Mouse (Mus musculus) midbrain, embryonic 13.5 days (tissue): ENCODE data around the gene Klk6. TPM values are rescaled to one million over a fixed set of nuclear protein-coding genes. Genes with fewer than 3 reads are reported as not detected.

ENCODE experiments used
- ATAC-seq: fragments of 200-750 bp; cut with Nextera tagmentation; 2 replicates; pipeline ENCODE4 v1.8.0; 2017; ENCODE audit warnings: mild to moderate bottlenecking, moderate TSS enrichment, moderate library complexity
- H3K27ac ChIP-seq: fragments of 300-500 bp; sonication (generic); 2 replicates; pipeline ENCODE4 v1.5.1; 2015; ENCODE audit warnings: inconsistent platforms, mild to moderate bottlenecking, moderate library complexity
- H3K27me3 ChIP-seq: fragments of 300-500 bp; sonication (generic); 2 replicates; pipeline ENCODE4 v1.6.1; 2015; ENCODE audit warnings: mild to moderate bottlenecking, inconsistent platforms
- H3K36me3 ChIP-seq: fragments of 300-500 bp; sonication (generic); 2 replicates; pipeline ENCODE4 v1.6.1; 2015; ENCODE audit warnings: mild to moderate bottlenecking, inconsistent platforms
- H3K4me1 ChIP-seq: fragments of 300-500 bp; sonication (generic); replicated peaks from 2 replicates; pipeline ENCODE4 v1.6.1; 2015; ENCODE audit warnings: inconsistent platforms
- H3K4me2 ChIP-seq: fragments of 300-500 bp; sonication (generic); replicated peaks from 2 replicates; pipeline ENCODE4 v1.6.1; 2015; ENCODE audit warnings: moderate library complexity, mild to moderate bottlenecking, inconsistent platforms
- H3K4me3 ChIP-seq: fragments of 300-500 bp; sonication (generic); replicated peaks from 2 replicates; pipeline ENCODE4 v1.5.1; 2015; ENCODE audit warnings: mild to moderate bottlenecking, inconsistent platforms
- H3K9ac ChIP-seq: fragments of 300-500 bp; sonication (generic); replicated peaks from 2 replicates; pipeline ENCODE4 v1.6.1; 2015; ENCODE audit warnings: mild to moderate bottlenecking, inconsistent platforms
- H3K9me3 ChIP-seq: fragments of 300-500 bp; sonication (generic); 2 replicates; pipeline ENCODE4 v1.6.1; 2016; ENCODE audit warnings: mild to moderate bottlenecking, inconsistent platforms
- WGBS: fragments of 180-500 bp; shearing (Covaris S2); methylation state at CpG from one replicate; pipeline ENCODE4 v1.1.7; 2015; 5-methylcytosine and 5-hydroxymethylcytosine counted together
- polyA plus RNA-seq: library from polyadenylated mRNA; unstranded; fragments of >200 nt; fragmentation: Nextera tagmentation; extraction: Ambion mirVana; gene quantifications from 2 replicates; pipeline ENCODE4 v1.2.1, GENCODE M21; 2015

Gene Klk6
- polyA plus RNA-seq, 1 experiment from 2014 or later: not detected

DNA sequence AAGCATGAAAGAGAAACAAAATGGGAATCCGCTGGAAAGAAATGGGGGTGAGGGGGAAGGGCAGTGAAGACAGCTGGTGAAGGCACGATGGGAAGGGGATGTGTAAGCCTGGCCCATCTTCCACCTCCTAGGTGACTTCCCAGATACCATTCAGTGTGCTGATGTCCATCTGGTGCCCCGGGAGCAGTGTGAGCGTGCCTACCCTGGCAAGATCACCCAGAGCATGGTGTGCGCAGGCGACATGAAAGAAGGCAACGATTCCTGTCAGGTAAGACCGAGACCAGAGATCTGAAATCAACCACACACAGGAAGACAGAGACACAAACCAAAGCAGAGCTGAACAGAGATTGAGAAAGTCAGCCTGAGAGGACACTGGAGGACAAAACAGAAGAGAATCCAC is 4.7 kb downstream of the Klk6 start:
- ATAC-seq: no peak
- Histone ChIP-seq H3K4me3 (no peak overlapping the region), H3K9ac (no peak overlapping the region), H3K9me3 (no peaks in the 10 kb centered on the region), H3K27ac (no peak overlapping the region), H3K4me2 (no peak overlapping the region), H3K27me3 (no peaks in the 10 kb centered on the region), H3K4me1 (no peaks in the 10 kb centered on the region), H3K36me3 (no peaks in the 10 kb centered on the region)
- whole genome bisulfite sequencing: 86% methylated on average over 8 of the region's 8 CpGs

DNA sequence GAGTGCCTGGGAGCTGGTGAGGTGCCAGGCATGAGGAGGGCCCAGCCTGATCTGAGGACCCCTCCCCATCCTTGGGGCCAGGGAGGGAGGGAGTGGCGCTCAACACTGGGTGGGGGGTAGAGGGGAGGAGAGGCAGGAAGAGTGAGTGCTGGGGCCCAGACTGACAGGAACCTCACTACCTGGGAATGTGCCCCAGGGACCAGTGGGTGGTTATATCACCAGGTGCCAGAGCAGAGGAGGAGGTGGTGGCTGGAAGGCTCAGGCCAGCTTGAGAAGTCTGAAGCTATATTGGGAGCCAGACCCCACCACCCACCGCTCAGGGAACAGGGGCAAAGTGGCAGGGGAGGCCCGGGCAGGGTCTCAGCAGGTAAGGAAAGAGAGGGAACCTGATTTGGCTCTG is 17.4 kb downstream of the Klk6 start, which contains the start of gene Klk5:
Klk5 (plus strand) TSS at position 271 of the 400 bp plus-strand sequence.
- H3K4me2 ChIP-seq: no peak within 1 kb of the TSS
- H3K27ac ChIP-seq: no peak within 1 kb of the TSS
- WGBS: 60% methylated on average over 3 of the region's 3 CpGs

DNA sequence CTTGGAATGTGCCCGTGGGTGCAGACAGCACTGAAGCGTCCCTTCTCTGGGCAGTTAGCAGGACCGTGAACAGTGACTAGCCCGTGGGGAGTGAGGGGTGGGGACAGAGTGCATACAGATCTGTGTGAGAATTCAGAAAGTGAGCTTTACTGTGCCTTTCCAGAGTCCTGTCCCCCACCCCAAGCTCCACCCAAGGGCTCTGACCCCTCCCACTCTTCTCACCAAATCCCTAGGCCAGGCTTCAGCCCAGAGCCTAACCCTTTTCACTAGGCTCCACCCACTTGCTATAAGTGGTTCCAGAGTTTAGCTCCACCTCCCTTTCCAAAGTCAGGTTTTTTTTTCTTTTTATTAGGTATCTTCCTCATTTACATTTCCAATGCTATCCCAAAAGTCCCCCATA is 19.5 kb downstream of the Klk6 start:
- ATAC-seq: no peak
- H3K4me2 ChIP-seq: no peak overlapping the region
- WGBS: 97% methylated on average over 4 of the region's 4 CpGs

More for the DNA sequence above, 17.4 kb downstream of the Klk6 start, which contains the start of gene Klk5:
- H3K4me1 ChIP-seq: no peaks in the 10 kb centered on the region
- H3K36me3 ChIP-seq: no peaks in the 10 kb centered on the region
- H3K4me3 ChIP-seq: no peak within 1 kb of the TSS
- no peaks in the 10 kb centered on the region for H3K9me3 ChIP-seq
- ATAC-seq: no peak
- no peak within 1 kb of the TSS for H3K9ac ChIP-seq
- no peaks in the 10 kb centered on the region for H3K27me3 ChIP-seq

DNA sequence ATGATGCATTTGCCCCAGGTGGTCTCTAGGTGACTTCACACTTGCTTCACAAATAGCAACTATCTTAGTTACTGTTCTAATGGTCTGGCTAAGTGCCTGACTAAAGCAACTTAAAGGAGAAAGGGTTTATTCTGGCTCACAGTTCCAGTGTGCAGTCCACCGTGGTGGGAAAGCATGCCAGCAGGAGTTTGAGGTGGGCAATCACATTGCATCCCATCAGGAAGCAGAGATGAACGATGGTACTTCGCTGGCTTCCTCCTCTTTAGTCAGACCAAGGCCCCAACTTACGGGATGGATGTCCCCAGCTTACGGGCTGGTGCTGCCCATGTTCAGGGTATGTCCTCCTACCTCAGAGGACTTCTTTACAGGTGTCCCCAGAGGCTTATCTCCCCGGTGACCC is 27.3 kb downstream of the Klk6 start:
- 93% methylated on average over 6 of the region's 6 CpGs for WGBS
- Histone ChIP-seq H3K36me3 (no peaks in the 10 kb centered on the region), H3K4me1 (no peaks in the 10 kb centered on the region), H3K9ac (no peak overlapping the region), H3K9me3 (no peaks in the 10 kb centered on the region), H3K27ac (no peak overlapping the region), H3K4me2 (no peak overlapping the region), H3K27me3 (no peaks in the 10 kb centered on the region), H3K4me3 (no peak overlapping the region)
- ATAC-seq: no peak

More for the DNA sequence above, 19.5 kb downstream of the Klk6 start:
- H3K4me1 ChIP-seq: no peaks in the 10 kb centered on the region
- no peaks in the 10 kb centered on the region for H3K9me3 ChIP-seq
- no peak overlapping the region for H3K9ac ChIP-seq
- no peaks in the 10 kb centered on the region for H3K36me3 ChIP-seq
- H3K4me3 ChIP-seq: no peak overlapping the region
- no peak overlapping the region for H3K27ac ChIP-seq
- H3K27me3 ChIP-seq: no peaks in the 10 kb centered on the region

DNA sequence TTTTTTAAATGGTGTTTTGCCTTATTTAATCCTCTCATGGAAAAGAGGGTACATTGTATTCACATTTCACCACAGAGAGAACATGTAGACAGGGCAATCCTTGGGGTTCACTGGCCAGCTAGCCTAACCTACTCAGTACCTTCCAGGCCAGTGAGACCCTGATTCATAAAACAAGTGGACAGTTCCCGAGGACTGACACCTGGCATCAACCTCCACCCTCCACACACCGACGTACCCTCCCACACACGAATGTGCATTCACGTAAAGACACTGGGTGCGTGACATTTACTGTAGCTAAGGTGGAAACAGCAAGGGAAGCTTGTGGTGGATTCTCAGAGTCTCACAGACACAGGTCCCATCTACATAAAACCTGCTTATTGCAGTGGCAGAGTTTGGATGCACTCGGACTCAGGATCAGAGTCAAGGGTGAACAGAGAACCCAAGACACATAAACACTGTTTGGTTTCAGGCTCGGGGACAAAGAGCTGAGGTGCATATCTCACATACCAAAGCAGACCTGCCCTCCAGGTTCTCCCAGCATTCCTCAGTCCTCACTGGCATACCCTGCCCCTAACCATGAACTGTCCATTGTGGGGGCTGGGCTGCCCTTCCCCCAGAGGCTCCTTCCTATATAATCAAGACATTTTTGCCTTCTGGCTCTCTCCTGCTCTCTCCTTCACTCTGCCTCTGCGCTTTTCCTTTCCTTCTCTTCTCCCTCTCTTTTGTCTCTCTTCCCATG is 30.5 kb downstream of the Klk6 start:
- no peak for ATAC-seq
- Histone ChIP-seq H3K9ac (no peak overlapping the region), H3K9me3 (no peaks in the 10 kb centered on the region), H3K36me3 (no peaks in the 10 kb centered on the region), H3K27me3 (no peaks in the 10 kb centered on the region), H3K27ac (no peak overlapping the region), H3K4me1 (no peaks in the 10 kb centered on the region), H3K4me2 (no peak overlapping the region), H3K4me3 (no peak overlapping the region)
- WGBS: 88% methylated on average over 9 of the region's 9 CpGs

DNA sequence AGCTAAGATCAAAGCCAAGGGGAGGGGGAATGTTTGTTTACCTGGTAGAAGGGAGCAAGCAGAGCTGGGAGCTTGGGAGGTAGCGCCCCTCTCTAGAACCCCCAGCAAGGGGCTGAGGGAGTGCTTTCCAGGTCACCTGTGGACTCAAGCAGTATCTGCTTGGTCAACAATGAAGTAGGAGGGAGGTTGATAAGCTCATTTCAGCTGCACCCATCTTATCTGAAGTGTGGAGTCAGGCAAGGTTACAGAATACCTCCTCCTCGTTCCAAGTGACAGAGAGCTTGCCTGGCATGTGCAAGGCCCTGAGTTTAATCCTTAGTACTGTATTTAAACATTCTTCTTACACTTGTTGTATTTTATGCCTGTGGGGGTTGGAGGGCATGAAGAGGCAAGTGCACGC is 31.4 kb downstream of the Klk6 start:
- ATAC-seq: no peak

DNA sequence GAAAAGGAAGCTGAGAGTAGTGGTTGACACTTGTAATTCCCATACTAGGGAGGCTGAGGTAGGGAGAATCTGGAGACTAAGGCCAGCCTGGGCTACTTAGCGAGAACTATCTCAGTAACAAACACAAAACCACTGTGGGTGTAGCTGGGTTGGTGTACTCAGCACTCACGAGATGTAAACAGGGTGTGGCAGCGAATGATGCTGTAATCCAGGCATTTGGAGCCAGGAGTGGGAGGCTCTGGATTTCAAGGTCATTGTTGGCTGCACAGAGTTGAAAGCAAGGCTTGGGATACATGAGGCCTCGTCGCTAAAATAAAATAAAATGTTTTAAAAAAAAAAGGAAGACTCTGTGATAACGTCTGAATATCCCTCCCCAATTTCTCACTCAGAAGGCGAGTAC is 32.0 kb downstream of the Klk6 start:
- Histone ChIP-seq H3K4me2 (no peak overlapping the region), H3K4me3 (no peak overlapping the region), H3K27ac (no peak overlapping the region), H3K9me3 (no peaks in the 10 kb centered on the region), H3K9ac (no peak overlapping the region), H3K4me1 (0 out of 2 replicates have a peak, but pooled peaks cover 2% of the 10 kb centered on the region), H3K27me3 (no peaks in the 10 kb centered on the region), H3K36me3 (no peaks in the 10 kb centered on the region)
- no peak for ATAC-seq
- 89% methylated on average over 7 of the region's 7 CpGs for WGBS

More for the DNA sequence above, 31.4 kb downstream of the Klk6 start:
- no peaks in the 10 kb centered on the region for H3K27me3 ChIP-seq
- no peak overlapping the region for H3K9ac ChIP-seq
- WGBS: 76% methylated on average over 3 of the region's 3 CpGs
- H3K27ac ChIP-seq: no peak overlapping the region
- H3K4me3 ChIP-seq: no peak overlapping the region
- no peaks in the 10 kb centered on the region for H3K9me3 ChIP-seq
- no peaks in the 10 kb centered on the region for H3K36me3 ChIP-seq
- no peak overlapping the region for H3K4me2 ChIP-seq
- 0 out of 2 replicates have a peak, but pooled peaks cover 2% of the 10 kb centered on the region for H3K4me1 ChIP-seq

DNA sequence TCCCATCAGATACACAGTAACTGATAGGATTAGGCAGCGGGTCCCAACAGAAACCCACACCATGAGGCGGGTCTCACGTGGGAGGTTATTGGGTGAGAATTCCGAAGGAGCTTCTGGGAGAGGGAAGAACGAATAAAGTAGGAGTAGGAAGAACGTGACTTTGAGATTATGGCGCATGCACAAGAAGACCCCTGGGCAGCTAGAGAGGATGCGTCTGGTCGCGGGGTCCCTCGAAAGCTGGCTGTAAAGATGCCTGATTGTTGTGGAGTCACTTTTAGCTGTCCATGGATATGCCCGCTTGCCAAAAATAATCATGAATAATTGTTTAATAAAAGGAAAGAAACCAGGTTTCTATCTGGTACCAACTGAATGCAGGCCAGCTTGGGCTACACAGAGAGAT is 33.2 kb downstream of the Klk6 start:
- Histone ChIP-seq H3K36me3 (no peaks in the 10 kb centered on the region), H3K4me3 (no peak overlapping the region), H3K4me2 (no peak overlapping the region), H3K27ac (no peak overlapping the region), H3K27me3 (no peaks in the 10 kb centered on the region), H3K9ac (no peak overlapping the region), H3K4me1 (0 out of 2 replicates have a peak, but pooled peaks cover 2% of the 10 kb centered on the region), H3K9me3 (no peaks in the 10 kb centered on the region)
- no peak for ATAC-seq
- WGBS: 91% methylated on average over 12 of the region's 12 CpGs

DNA sequence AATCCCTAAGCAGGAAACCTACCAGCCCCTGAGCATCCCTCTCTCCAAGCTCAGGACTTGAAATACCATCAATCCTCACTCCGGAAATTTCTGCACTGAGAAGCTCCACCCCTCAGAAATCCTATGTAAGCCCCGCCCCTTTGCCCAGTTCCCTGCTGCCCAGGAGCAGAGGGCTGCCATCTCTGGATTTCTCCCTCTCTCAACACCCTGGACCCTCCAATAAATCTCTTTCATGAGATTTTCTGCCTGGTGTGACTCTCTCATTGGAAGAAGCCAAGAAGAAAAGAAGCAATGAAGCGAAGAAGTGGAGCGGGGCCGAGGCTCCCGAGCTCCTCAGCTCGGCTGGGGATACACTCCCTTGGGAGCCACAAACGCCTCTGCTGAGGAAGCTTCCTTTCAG is 36.1 kb downstream of the Klk6 start:
- no peaks in the 10 kb centered on the region for H3K27me3 ChIP-seq
- H3K27ac ChIP-seq: no peak overlapping the region
- H3K9me3 ChIP-seq: no peaks in the 10 kb centered on the region
- ATAC-seq: 0 out of 2 replicates have a peak, but pooled peaks have one; percentile 6
- 0 out of 2 replicates have a peak, but pooled peaks cover 2% of the 10 kb centered on the region for H3K4me1 ChIP-seq
- WGBS: 36% methylated on average over 8 of the region's 8 CpGs
- no peak overlapping the region for H3K4me3 ChIP-seq
- no peak overlapping the region for H3K9ac ChIP-seq
- H3K36me3 ChIP-seq: no peaks in the 10 kb centered on the region
- no peak overlapping the region for H3K4me2 ChIP-seq

DNA sequence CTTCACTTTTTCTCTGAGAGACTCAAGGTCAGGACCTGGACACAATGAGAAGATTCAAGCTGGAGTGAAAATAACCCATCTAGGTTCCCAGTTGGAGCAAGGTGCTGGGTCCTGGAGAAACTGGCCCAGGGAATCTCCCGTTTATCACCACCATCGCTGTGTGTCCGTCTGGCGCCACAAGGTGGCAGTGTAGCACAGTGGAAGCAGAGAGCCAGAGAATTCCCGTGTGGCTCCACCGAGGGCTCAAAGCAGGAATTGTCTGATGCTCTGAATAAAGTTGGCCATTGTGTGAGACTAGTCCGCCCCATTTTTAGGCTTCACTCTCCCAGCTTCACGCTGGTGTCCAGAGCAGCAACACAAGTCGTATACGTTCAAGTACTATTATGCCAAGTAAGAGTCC is 48.9 kb downstream of the Klk6 start:
- Histone ChIP-seq H3K27me3 (no peaks in the 10 kb centered on the region), H3K36me3 (no peaks in the 10 kb centered on the region), H3K4me1 (no peaks in the 10 kb centered on the region), H3K4me2 (no peak overlapping the region), H3K9me3 (peaks cover under 1% of the 10 kb centered on the region; the same call in 1 of the 2 replicates), H3K9ac (no peak overlapping the region), H3K4me3 (no peak overlapping the region), H3K27ac (no peak overlapping the region)
- 6% methylated on average over 10 of the region's 10 CpGs for WGBS
- ATAC-seq: peak; percentile 79

DNA sequence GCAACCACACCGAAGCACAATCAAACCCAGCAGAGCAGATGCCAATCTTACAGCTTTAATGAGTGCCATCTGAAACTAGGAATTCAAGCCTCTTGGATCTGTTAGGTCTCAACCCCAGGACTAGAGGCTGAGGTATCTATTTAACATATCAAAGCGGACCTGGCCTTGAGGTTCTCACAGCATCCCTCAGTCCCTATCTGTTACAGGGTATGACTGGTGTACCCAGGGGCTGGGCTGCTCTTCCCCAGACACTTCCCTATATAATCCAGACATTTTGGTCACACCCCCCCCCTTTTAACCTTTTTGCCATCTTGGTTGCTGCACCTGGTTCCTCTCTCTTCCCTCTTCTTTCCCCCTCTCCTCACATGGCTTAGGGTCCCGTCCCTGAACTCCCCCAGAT is 49.4 kb downstream of the Klk6 start:
- Histone ChIP-seq H3K9ac (no peak overlapping the region), H3K9me3 (peaks cover 4% of the 10 kb centered on the region; the same call in 1 of the 2 replicates), H3K27ac (no peak overlapping the region), H3K4me1 (no peaks in the 10 kb centered on the region), H3K27me3 (no peaks in the 10 kb centered on the region), H3K4me3 (no peak overlapping the region), H3K36me3 (no peaks in the 10 kb centered on the region), H3K4me2 (no peak overlapping the region)
- peak; percentile 60; the same call in 1 of the 2 replicates for ATAC-seq
- WGBS: 84% methylated on average over 3 of the region's 3 CpGs

DNA sequence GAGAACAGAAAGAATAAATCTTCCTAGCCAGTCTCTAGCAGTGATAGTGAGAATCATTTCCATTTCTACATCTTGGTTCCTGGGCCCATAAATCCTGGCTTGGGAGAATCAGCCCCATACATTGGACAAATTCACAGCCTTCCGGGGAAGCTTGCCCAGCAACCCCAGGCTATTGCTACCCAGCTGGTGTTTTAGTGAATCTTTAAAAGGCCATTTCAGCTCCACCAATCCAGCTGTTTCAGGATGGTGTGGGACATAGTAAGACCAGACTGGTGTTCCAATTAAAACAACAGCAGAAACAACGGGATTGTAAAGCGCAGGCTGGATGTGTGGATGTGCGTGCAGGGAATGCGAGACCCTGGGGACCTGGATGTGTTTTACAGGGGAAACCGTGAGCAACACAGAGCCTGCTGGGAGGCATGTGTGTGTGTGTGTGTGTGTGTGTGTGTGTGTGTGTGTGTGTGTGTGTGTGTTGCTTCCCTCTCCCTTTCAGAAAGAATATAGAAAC is 50.6 kb downstream of the Klk6 start:
- no peak for ATAC-seq
- Histone ChIP-seq H3K9me3 (peaks cover 4% of the 10 kb centered on the region; the same call in 1 of the 2 replicates), H3K4me3 (no peak overlapping the region), H3K27ac (no peak overlapping the region), H3K27me3 (no peaks in the 10 kb centered on the region), H3K9ac (no peak overlapping the region), H3K36me3 (no peaks in the 10 kb centered on the region), H3K4me1 (no peaks in the 10 kb centered on the region), H3K4me2 (no peak overlapping the region)
- WGBS: 86% methylated on average over 6 of the region's 6 CpGs
